Mouse (Mus musculus): ENCODE results near the gene Det1. TPM values are rescaled to one million over a fixed set of nuclear protein-coding genes. Genes with fewer than 3 reads are reported as not detected.
A peak's percentile ranks its signal among the peaks of the same experiment; 100 is the strongest.

Gene Det1
- total RNA-seq, 2 experiments from 2014 or later: 6.4 to 6.9 TPM

DNA sequence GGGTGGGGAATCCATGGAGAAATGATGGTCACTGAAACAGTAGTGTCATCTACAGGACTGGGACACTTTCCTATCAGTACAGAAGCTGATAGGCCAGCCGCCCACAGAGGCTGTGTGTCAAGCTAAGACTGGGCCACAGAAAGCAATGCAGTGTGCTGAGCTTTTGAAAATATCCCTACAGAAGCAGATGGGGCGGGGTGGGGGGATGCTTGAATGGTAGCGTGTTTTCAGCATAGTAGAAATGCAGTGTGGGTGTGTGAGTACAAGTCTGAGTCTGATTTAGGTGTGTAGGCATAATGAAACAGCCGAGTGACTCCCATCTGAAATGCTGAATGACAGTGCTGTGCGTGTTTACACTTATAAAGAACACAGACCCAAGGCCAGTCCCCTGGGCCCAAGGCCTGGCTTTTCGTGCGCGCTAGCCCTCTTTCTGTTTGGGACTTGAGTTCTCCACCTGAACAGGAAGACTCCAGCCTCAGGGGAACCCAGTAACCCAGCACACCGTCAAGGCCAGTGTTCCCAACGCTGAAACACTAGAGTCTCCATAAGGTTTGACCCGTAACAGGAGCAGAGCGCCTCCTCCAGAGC lies 59.2 kb downstream of the Det1 start:
- no peak for DNase-seq (ENCODE audit: low spot score in 2 of 2)

DNA sequence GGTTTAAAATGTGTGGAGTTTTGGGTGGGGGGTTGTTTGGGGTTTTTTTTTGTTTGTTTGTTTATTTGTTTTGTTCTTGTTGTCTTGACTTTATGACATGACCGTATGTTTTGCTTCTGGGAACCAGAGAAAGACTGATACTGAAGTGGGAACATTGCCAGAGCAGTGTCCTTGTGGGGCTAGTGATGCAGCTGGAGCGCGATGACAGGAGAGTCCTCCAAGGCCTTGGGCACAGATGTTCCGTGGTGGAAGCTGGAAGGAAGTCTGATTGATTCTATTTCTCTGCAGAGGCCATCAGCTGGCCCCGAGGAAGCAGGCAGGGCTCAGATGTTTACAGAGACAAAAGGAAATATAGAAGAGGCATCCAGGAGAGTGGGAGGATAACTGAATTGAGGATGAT lies 61.2 kb downstream of the Det1 start:
- no peak for DNase-seq (ENCODE audit: low spot score in 2 of 2)

DNA sequence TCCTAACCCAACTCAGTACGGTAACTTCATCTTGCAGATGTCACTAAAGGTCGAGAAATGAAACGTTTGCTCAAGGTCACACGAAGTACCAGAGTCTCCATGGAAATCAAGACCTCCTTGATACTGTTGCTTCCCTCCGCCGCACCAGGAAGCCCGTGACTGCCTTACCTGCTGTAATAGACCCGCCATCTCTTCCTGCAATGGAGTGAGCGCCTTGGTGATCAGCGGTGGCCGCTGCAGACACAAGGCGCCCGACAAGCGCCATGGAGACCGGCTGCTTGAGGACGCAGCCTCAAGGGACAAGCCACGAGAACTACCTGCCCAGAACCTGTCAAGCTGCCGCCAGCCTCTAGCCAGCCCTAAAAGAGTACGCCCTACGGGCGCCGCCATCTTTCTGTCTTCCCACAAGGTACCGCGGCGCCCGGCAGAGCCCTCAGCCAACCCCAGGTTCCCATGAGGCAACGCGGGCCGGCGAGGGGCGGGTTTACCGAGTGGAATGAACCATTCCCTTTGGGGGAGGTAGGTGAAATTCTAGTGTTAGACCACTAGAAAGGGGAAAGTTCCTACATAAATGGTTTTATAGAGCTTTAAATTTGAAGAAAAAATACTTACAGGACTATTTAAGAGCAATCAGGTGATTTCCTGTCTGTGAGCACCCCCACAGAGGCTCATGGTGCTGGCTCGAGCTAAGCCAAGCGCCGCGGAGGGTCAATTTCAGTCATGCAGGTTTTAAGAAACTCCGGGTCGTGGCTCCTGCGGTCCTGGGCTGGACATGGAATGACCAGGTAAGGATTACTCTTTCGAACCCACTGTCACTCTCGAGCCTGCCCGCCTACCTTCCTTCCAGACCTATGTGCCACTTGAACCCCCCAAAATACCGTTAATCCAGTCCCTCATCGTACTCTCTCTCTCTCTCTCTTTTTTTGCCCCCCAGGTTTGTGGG lies 64.2 kb downstream of the Det1 start, which contains the start of the genes Mrps11 and Mrpl46:
TSS of gene Mrps11 (plus strand) at position 481 of the 943 bp plus-strand sequence.
TSS of gene Mrpl46 (minus strand) at position 893 of the 943 bp plus-strand sequence.
- DNase-seq (ENCODE audit: low spot score in 2 of 2): peak; percentile 81 to 87

GRCm38 (mm10) chr7:78778741-78779140 lies 68.3 kb downstream of the Det1 start:
- DNase-seq (ENCODE audit: low spot score in 2 of 2): no peak

Small RNA genes within 50 kb of the gene (microRNA-seq; reads per million reads assigned to microRNA genes)
- gene Mir7-2: 354 to 550 reads per million in 2 experiments

Other genes starting within 250 kb of the Det1 start
- gene Ntrk3, start 109.3 kb downstream of the Det1 start, total RNA-seq (2021): 100 to 1,000 TPM; 173 to 199 TPM
- 10 to 100 TPM; 41.8 to 42.9 TPM for gene Mrps11, start 64.1 kb downstream of the Det1 start, total RNA-seq (2021)
- 10 to 100 TPM; 24.0 to 27.1 TPM for gene Mrpl46, start 63.7 kb downstream of the Det1 start, total RNA-seq (2021)
- gene Aen, start 48.6 kb upstream of the Det1 start, total RNA-seq (2021): 10 to 100 TPM; 32.3 to 36.5 TPM
- 1 to 10 TPM in 1 of 2 experiments, under 1 TPM in 1; 0.73 to 1.2 TPM for gene Isg20, start 66.2 kb upstream of the Det1 start, total RNA-seq (2021)
- 1 to 10 TPM; 5.6 to 5.7 TPM for gene Acan, start 206.2 kb upstream of the Det1 start, total RNA-seq (2021)